ENCODE assay signal across 8 mouse cellular contexts in genomic region chr16:17833321-17833680, GRCm38 (mm10). TPM values are rescaled to one million over a fixed set of nuclear protein-coding genes. Genes with fewer than 3 reads are reported as not detected.
DNase-seq lines count a peak whose midpoint lies in the region; ATAC-seq lines count a peak whose summit lies in the region.

No protein-coding gene starts in this region.

- WGBS in liver, embryonic 16.5 days (ENCODE audit: insufficient replicate concordance): 3% methylated on average over 31 of the region's 37 CpGs

- H3K9ac ChIP-seq in liver, embryonic 16.5 days (ENCODE audit: low read depth, low read length): no peak overlapping the region

- peak; percentile 29 for DNase-seq in gastrocnemius, postnatal 10 days
- no peak for DNase-seq in gastrocnemius, postnatal 14 days
- peak; percentile 50 for DNase-seq in right cerebral cortex, adult 18-20 months
- DNase-seq in right cerebral cortex, postnatal 14 days: no peak
- DNase-seq in frontal cortex, postnatal 36 days (ENCODE audit: low spot score in 2 of 2): peak; percentile 56 to 65
- peak; percentile 46 for DNase-seq in testis, postnatal 14 days (ENCODE audit: low spot score)
- no peak for DNase-seq in spleen, postnatal 4 days (ENCODE audit: low spot score in 2 of 2)

- peak overlapping the region; percentile 66 for H3K4me2 ChIP-seq in liver, embryonic 16.5 days (ENCODE audit: low read depth, low read length)

- ATAC-seq in liver, embryonic 16.5 days (ENCODE audit: low read depth): no peak

- intact Hi-C loops in gastrocnemius, postnatal 14 days (cut with DNase I; ENCODE audit: low total_unique reads): no loop called here

- no peaks in the 10 kb centered on the region; the same call in 1 of the 2 replicates for H3K4me1 ChIP-seq in liver, embryonic 16.5 days (ENCODE audit: control insufficient read depth, low read depth, low read length)

- H3K27ac ChIP-seq in liver, embryonic 16.5 days (ENCODE audit: low read length): no peak overlapping the region

- peaks cover 80% of the 10 kb centered on the region for H3K27me3 ChIP-seq in liver, embryonic 16.5 days (ENCODE audit: control insufficient read depth, insufficient read depth, low read depth, low read length)

- no peaks in the 10 kb centered on the region for H3K9me3 ChIP-seq in liver, embryonic 16.5 days (replicated peaks; ENCODE audit: control insufficient read depth, low read length)

- peak overlapping the region; percentile 47 for H3K4me3 ChIP-seq in liver, embryonic 16.5 days (ENCODE audit: low read depth, low read length)

- H3K36me3 ChIP-seq in liver, embryonic 16.5 days (ENCODE audit: control insufficient read depth, insufficient read depth): no peaks in the 10 kb centered on the region

RNA-seq across cellular contexts. Expression of gene B830017H08Rik, which starts 0.4 kb away (rescaled TPM):
- total RNA-seq in gastrocnemius, postnatal 10 days (2021): not detected
- total RNA-seq in gastrocnemius, postnatal 14 days (2021): not detected
- not detected in 2 replicates for polyA plus RNA-seq in liver, embryonic 16.5 days (2015; fragmentation: Nextera tagmentation; extraction: Ambion mirVana)

RNA-seq across cellular contexts. Expression of gene Car15, which starts 4.9 kb away (rescaled TPM):
- 1 to 10 TPM; 1.0 to 2.1 TPM for total RNA-seq in gastrocnemius, postnatal 10 days (2021)
- total RNA-seq in gastrocnemius, postnatal 14 days (2021): under 1 TPM; 0.80 to 0.96 TPM
- polyA plus RNA-seq in liver, embryonic 16.5 days (2015; fragmentation: Nextera tagmentation; extraction: Ambion mirVana): 0.58 and 0.88 TPM in 2 replicates

RNA-seq across cellular contexts. Expression of gene Scarf2, which starts 36.2 kb away (rescaled TPM):
- 10 to 100 TPM; 17.3 to 25.4 TPM for total RNA-seq in gastrocnemius, postnatal 10 days (2021)
- total RNA-seq in gastrocnemius, postnatal 14 days (2021): 10 to 100 TPM in 1 of 2 experiments, 1 to 10 TPM in 1; 9.4 to 12.1 TPM
- 0.67 TPM in 2 replicates for polyA plus RNA-seq in liver, embryonic 16.5 days (2015; fragmentation: Nextera tagmentation; extraction: Ambion mirVana)

RNA-seq across cellular contexts. Expression of gene Gm20518, which starts 58.2 kb away (rescaled TPM):
- total RNA-seq in gastrocnemius, postnatal 10 days (2021): under 1 TPM; 0.09 to 0.14 TPM
- total RNA-seq in gastrocnemius, postnatal 14 days (2021): under 1 TPM; 0.16 to 0.29 TPM
- 0.09 TPM in 1 of 2 replicates, not detected in the other for polyA plus RNA-seq in liver, embryonic 16.5 days (2015; fragmentation: Nextera tagmentation; extraction: Ambion mirVana)

Comparison
In these comparisons a context has a peak if more than half of its experiments do, and no peak if none do; other contexts are left out.
1. DNase-seq: peak in gastrocnemius, postnatal 10 days (single experiment), right cerebral cortex, adult 18-20 months (single experiment), frontal cortex, postnatal 36 days (2 of 2) and testis, postnatal 14 days (single experiment); none in gastrocnemius, postnatal 14 days (single experiment), right cerebral cortex, postnatal 14 days (single experiment) and spleen, postnatal 4 days (0 of 2).